Mouse (Mus musculus): ENCODE measurements around the gene Dscam. TPM values are rescaled to one million over a fixed set of nuclear protein-coding genes. Genes with fewer than 3 reads are reported as not detected.

The Dscam gene
- total and polyA plus RNA-seq, 2 experiments from 2014 or later: 7.9 to 29.1 TPM

DNA sequence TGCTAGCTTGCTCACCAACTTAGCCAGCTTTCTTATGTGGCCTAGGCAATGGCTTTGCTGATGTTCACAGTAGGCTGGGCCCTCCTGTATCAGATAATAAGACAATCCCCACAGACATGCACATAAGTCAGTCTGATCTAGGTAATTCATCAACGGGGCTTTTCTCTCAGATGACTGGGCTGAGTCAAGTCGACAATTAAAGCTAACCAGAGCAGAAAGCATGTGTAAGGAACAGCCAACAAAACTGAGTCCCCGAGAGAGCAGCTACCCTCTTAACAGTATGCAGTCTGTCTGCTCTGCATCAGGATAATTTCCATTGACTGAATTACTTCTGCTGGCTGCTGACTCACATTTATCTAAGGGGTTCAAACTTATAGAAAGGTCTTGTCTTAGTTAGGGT is 603.1 kb downstream of the Dscam start:
- H3K9ac ChIP-seq: no peak overlapping the region
- no peak for TF ChIP-seq CTCF (IDR thresholded peaks at IDR 0.05; ENCODE audit: low read depth)
- H3K27ac ChIP-seq (ENCODE audit: low read depth, low read length): no peak overlapping the region
- no peak for DNase-seq
- H3K36me3 ChIP-seq (ENCODE audit: insufficient read depth): no peaks in the 10 kb centered on the region
- H3K9me3 ChIP-seq (ENCODE audit: low read length): no peaks in the 10 kb centered on the region
- 0 out of 2 replicates have a peak, but pooled peaks cover 7% of the 10 kb centered on the region for H3K4me1 ChIP-seq (ENCODE audit: insufficient read depth)
- no peaks in the 10 kb centered on the region for H3K27me3 ChIP-seq (ENCODE audit: insufficient read depth, low read length)
- H3K4me2 ChIP-seq (ENCODE audit: low read depth): no peak overlapping the region
- no peak for ATAC-seq
- 63% methylated on average over 3 of the region's 3 CpGs for WGBS
- H3K4me3 ChIP-seq (ENCODE audit: low read depth, low read length): no peak overlapping the region

- ATAC-seq: peak; percentile 42
- H3K9me3 ChIP-seq (ENCODE audit: low read length): no peaks in the 10 kb centered on the region
Observed at GRCm38 (mm10) chr16:96563350-96564257, 606.9 kb downstream of the Dscam start.

GRCm38 (mm10) chr16:96559796-96560195 is 610.8 kb downstream of the Dscam start:
- ATAC-seq (no peak), DNase-seq (no peak)
- H3K27me3 ChIP-seq (ENCODE audit: insufficient read depth, low read length): no peaks in the 10 kb centered on the region
- TF ChIP-seq CTCF (IDR thresholded peaks at IDR 0.05; ENCODE audit: low read depth): no peak
- 0 out of 2 replicates have a peak, but pooled peaks cover 7% of the 10 kb centered on the region for H3K4me1 ChIP-seq (ENCODE audit: insufficient read depth)
- no peak overlapping the region for H3K27ac ChIP-seq (ENCODE audit: low read depth, low read length)
- H3K9me3 ChIP-seq (ENCODE audit: low read length): no peaks in the 10 kb centered on the region
- H3K36me3 ChIP-seq (ENCODE audit: insufficient read depth): no peaks in the 10 kb centered on the region
- H3K4me2 ChIP-seq (ENCODE audit: low read depth): no peak overlapping the region
- H3K4me3 ChIP-seq (ENCODE audit: low read depth, low read length): no peak overlapping the region
- H3K9ac ChIP-seq: no peak overlapping the region

More at GRCm38 (mm10) chr16:96563350-96564257, 606.9 kb downstream of the Dscam start:
- TF ChIP-seq CTCF (IDR thresholded peaks at IDR 0.05; ENCODE audit: low read depth): no peak
- H3K27me3 ChIP-seq (ENCODE audit: insufficient read depth, low read length): no peaks in the 10 kb centered on the region
- 0 out of 2 replicates have a peak, but pooled peaks cover 7% of the 10 kb centered on the region for H3K4me1 ChIP-seq (ENCODE audit: insufficient read depth)
- no peak overlapping the region for H3K4me3 ChIP-seq (ENCODE audit: low read depth, low read length)
- DNase-seq: peak; percentile 15
- H3K9ac ChIP-seq: no peak overlapping the region
- H3K27ac ChIP-seq (ENCODE audit: low read depth, low read length): peak overlapping the region; percentile 40; the same call in 1 of the 2 replicates
- no peak overlapping the region for H3K4me2 ChIP-seq (ENCODE audit: low read depth)
- no peaks in the 10 kb centered on the region for H3K36me3 ChIP-seq (ENCODE audit: insufficient read depth)
- WGBS: 22% methylated on average over 8 of the region's 8 CpGs

- Histone ChIP-seq H3K4me1 (ENCODE audit: insufficient read depth) (no peaks in the 10 kb centered on the region), H3K4me2 (ENCODE audit: low read depth) (no peak overlapping the region), H3K4me3 (ENCODE audit: low read depth, low read length) (no peak overlapping the region), H3K27me3 (ENCODE audit: insufficient read depth, low read length) (no peaks in the 10 kb centered on the region), H3K9ac (no peak overlapping the region), H3K27ac (ENCODE audit: low read depth, low read length) (no peak overlapping the region), H3K9me3 (ENCODE audit: low read length) (no peaks in the 10 kb centered on the region), H3K36me3 (ENCODE audit: insufficient read depth) (no peaks in the 10 kb centered on the region)
- ATAC-seq (no peak), DNase-seq (no peak)
- 97% methylated on average over 1 of the region's 1 CpGs for WGBS
- no peak for TF ChIP-seq CTCF (IDR thresholded peaks at IDR 0.05; ENCODE audit: low read depth)
Observed at GRCm38 (mm10) chr16:96558341-96558740, 612.2 kb downstream of the Dscam start.

GRCm38 (mm10) chr16:96556621-96557020 is 613.9 kb downstream of the Dscam start:
- Histone ChIP-seq H3K9ac (no peak overlapping the region), H3K36me3 (ENCODE audit: insufficient read depth) (no peaks in the 10 kb centered on the region), H3K27me3 (ENCODE audit: insufficient read depth, low read length) (no peaks in the 10 kb centered on the region), H3K4me3 (ENCODE audit: low read depth, low read length) (no peak overlapping the region), H3K9me3 (ENCODE audit: low read length) (no peaks in the 10 kb centered on the region), H3K27ac (ENCODE audit: low read depth, low read length) (no peak overlapping the region), H3K4me1 (ENCODE audit: insufficient read depth) (no peaks in the 10 kb centered on the region), H3K4me2 (ENCODE audit: low read depth) (no peak overlapping the region)
- ATAC-seq (no peak), DNase-seq (no peak)
- WGBS: 84% methylated on average over 3 of the region's 3 CpGs
- TF ChIP-seq CTCF (IDR thresholded peaks at IDR 0.05; ENCODE audit: low read depth): no peak

- no peak overlapping the region for H3K27ac ChIP-seq (ENCODE audit: low read depth, low read length)
- H3K9ac ChIP-seq: no peak overlapping the region
- H3K9me3 ChIP-seq (ENCODE audit: low read length): no peaks in the 10 kb centered on the region
- no peak overlapping the region for H3K4me3 ChIP-seq (ENCODE audit: low read depth, low read length)
- DNase-seq: no peak
- 82% methylated on average over 4 of the region's 4 CpGs for WGBS
- no peak overlapping the region for H3K4me2 ChIP-seq (ENCODE audit: low read depth)
- H3K27me3 ChIP-seq (ENCODE audit: insufficient read depth, low read length): no peaks in the 10 kb centered on the region
- H3K36me3 ChIP-seq (ENCODE audit: insufficient read depth): no peaks in the 10 kb centered on the region
- no peak for ATAC-seq
- no peak for TF ChIP-seq CTCF (IDR thresholded peaks at IDR 0.05; ENCODE audit: low read depth)
- no peaks in the 10 kb centered on the region for H3K4me1 ChIP-seq (ENCODE audit: insufficient read depth)
Observed at GRCm38 (mm10) chr16:96555412-96555811, 615.1 kb downstream of the Dscam start.

GRCm38 (mm10) chr16:96552680-96553079 is 617.9 kb downstream of the Dscam start:
- H3K4me1 ChIP-seq (ENCODE audit: insufficient read depth): no peaks in the 10 kb centered on the region
- no peaks in the 10 kb centered on the region for H3K27me3 ChIP-seq (ENCODE audit: insufficient read depth, low read length)
- H3K9me3 ChIP-seq (ENCODE audit: low read length): no peaks in the 10 kb centered on the region
- WGBS: 68% methylated on average over 2 of the region's 2 CpGs
- H3K27ac ChIP-seq (ENCODE audit: low read depth, low read length): no peak overlapping the region
- DNase-seq (no peak), ATAC-seq (no peak)
- TF ChIP-seq CTCF (IDR thresholded peaks at IDR 0.05; ENCODE audit: low read depth): no peak
- H3K36me3 ChIP-seq (ENCODE audit: insufficient read depth): no peaks in the 10 kb centered on the region
- no peak overlapping the region for H3K4me3 ChIP-seq (ENCODE audit: low read depth, low read length)
- H3K4me2 ChIP-seq (ENCODE audit: low read depth): no peak overlapping the region
- H3K9ac ChIP-seq: no peak overlapping the region

Data from forebrain, postnatal 0 days (tissue).